Mouse (Mus musculus) CD4-positive naive resting alpha-beta T cell, adult 76 days (primary cell): ENCODE measurements around the gene Lpcat4. TPM values are rescaled to one million over a fixed set of nuclear protein-coding genes. Genes with fewer than 3 reads are reported as not detected.

ENCODE experiments used
- total RNA-seq: library from RNA; stranded (reverse); gene quantifications from one replicate; pipeline ENCODE4 v1.2.4, GENCODE M21; 2023

Lpcat4 gene
- total RNA-seq, result 43.4 TPM

DNA sequence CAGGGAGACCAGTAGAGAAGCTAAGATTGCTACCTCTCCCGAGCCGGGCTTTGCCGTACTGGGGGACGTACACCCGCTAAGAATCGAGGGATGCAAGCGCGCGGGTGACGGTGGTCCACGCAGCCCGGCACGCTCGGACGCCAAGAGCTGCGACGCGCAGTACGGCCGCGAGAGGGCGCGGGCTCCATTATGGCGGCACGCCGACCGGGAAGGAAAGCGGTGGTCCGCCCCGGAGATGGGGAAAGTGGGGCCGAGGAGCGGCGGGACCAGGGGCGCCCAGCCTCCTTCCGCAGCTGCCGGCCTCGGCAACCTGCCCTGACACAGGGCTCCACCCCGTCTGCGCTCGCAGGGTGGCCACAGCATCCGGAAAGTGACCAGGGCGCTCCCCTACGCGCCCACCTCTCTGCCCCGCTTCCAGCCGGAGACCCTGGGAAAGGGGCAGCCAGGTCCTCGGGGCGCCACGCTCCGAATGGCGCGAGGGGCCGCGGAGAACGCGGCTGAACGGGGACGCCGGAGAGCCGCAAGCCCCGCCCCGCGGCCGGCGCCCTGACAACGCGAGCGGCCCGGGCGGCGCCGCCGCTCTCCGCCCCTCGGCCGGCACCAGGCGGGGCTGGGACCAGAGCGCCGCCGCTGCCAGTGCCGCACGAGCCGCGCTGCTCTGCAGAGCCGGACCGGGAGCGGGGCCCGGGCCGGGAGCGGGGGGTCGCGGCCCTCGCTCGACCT lies at the start of gene Lpcat4:
Lpcat4 (plus strand) TSS at position 257 of the 723 bp plus-strand sequence.

DNA sequence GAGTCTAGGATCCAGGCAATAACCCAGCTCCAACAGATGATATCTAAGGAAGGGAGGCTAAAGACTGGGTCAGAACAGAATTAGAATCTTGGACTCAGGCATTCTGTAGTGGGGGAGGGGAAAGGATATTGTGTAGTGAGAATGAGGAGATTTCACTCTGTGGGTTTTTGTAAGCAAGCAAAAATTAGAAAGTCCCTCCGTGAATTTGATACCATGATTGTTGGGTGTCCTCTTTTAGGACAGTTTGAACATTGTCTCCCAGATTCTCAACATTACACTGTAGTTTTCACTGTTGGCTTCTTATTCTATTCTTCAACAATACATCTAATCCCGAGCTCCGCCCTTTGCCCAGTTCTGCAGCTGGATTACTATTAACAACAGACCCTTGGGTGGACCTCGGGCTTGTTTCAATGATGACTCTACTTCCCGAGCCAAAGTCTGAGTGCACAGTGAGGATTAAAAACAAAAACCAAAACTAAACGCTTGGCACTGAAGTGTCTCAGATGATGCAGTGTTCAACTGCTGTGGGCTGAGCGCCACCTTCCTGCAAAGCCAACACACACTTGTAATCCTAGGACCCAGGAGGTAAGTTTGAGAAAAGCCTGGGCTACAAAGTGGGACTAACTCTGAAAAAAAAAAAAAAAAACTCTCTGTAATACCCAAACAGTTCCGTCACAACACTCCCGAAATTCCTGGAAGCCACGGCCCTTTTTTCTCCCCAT lies 20.1 kb downstream of the Lpcat4 start, which contains the start of gene Nutm1:
Nutm1 (minus strand) TSS at position 51 of the 722 bp plus-strand sequence.

GRCm38 (mm10) chr2:112261748-112262653 lies 22.7 kb downstream of the Lpcat4 start, which contains the start of gene Nop10:
Gene Nop10 (plus strand): TSS chr2:112261926.

GRCm38 (mm10) chr2:112265448-112266241 lies 26.4 kb downstream of the Lpcat4 start, which contains the start of gene Slc12a6:
Gene Slc12a6 (plus strand): TSS chr2:112265825.

GRCm38 (mm10) chr2:112266242-112266592 lies 26.9 kb downstream of the Lpcat4 start, which contains the start of gene Gm21985:
Gene Gm21985 (plus strand): TSS chr2:112266314.

Other genes starting within 250 kb of the Lpcat4 start
- gene Olfr1309, start 249.2 kb upstream of the Lpcat4 start, total RNA-seq, result not detected
- not detected for gene Olfr1310, start 226.8 kb upstream of the Lpcat4 start, total RNA-seq
- gene Olfr1311, start 215.1 kb upstream of the Lpcat4 start, total RNA-seq, result not detected
- gene Olfr1312, start 189.2 kb upstream of the Lpcat4 start, total RNA-seq, result not detected
- gene Olfr1313, start 161.6 kb upstream of the Lpcat4 start, total RNA-seq, result not detected
- gene Olfr1314, start 142.7 kb upstream of the Lpcat4 start, total RNA-seq, result not detected
- not detected for gene Olfr1315-ps1, start 124.0 kb upstream of the Lpcat4 start, total RNA-seq
- not detected for gene Olfr1316, start 104.5 kb upstream of the Lpcat4 start, total RNA-seq
- gene Olfr1317, start 99.1 kb upstream of the Lpcat4 start, total RNA-seq, result not detected
- gene Olfr1318, start 85.3 kb upstream of the Lpcat4 start, total RNA-seq, result not detected
- gene Nutm1, start 19.8 kb downstream of the Lpcat4 start, total RNA-seq, result not detected
- gene Nop10, start 22.5 kb downstream of the Lpcat4 start, total RNA-seq, result 57.4 TPM
- gene Slc12a6, start 26.4 kb downstream of the Lpcat4 start, total RNA-seq, result 126 TPM
- 0.50 TPM for gene Gm21985, start 26.8 kb downstream of the Lpcat4 start, total RNA-seq
- gene Emc4, start 128.6 kb downstream of the Lpcat4 start, total RNA-seq, result 32.6 TPM
- 15.2 TPM for gene Katnbl1, start 139.7 kb downstream of the Lpcat4 start, total RNA-seq
- gene Emc7, start 215.5 kb downstream of the Lpcat4 start, total RNA-seq, result 15.3 TPM
- gene Chrm5, start 241.3 kb downstream of the Lpcat4 start, total RNA-seq, result not detected